Mouse (Mus musculus) heart, embryonic 11.5 days (tissue): ENCODE measurements around the gene Wnt6. TPM values are rescaled to one million over a fixed set of nuclear protein-coding genes. Genes with fewer than 3 reads are reported as not detected.
"Not testable (repeated sequence)": the region's sequence is repeated elsewhere in the genome, so short reads cannot be mapped to it uniquely, and the experiment has no call there.

Source experiments
- ATAC-seq: fragments of 200-750 bp; cut with Nextera tagmentation; replicated peaks from 2 replicates; pipeline ENCODE4 v1.8.0; 2017; ENCODE audit warnings: moderate library complexity; ENCODE audit not compliant: insufficient number of reproducible peaks, low FRiP score, low TSS enrichment
- H3K27ac ChIP-seq: fragments of 300-500 bp; sonication (generic); 2 replicates; pipeline ENCODE4 v1.5.1; 2014; ENCODE audit warnings: mild to moderate bottlenecking, low read depth, low read length
- H3K27me3 ChIP-seq: fragments of 300-500 bp; sonication (generic); 2 replicates; pipeline ENCODE4 v1.6.1; 2014; ENCODE audit warnings: mild to moderate bottlenecking, low read length, mixed read lengths; ENCODE audit not compliant: control insufficient read depth, insufficient read depth
- H3K36me3 ChIP-seq: fragments of 300-500 bp; sonication (generic); 2 replicates; pipeline ENCODE4 v1.6.1; 2014; ENCODE audit warnings: mild to moderate bottlenecking, low read length, moderate library complexity, mixed read lengths; ENCODE audit not compliant: control insufficient read depth, insufficient read depth
- H3K4me1 ChIP-seq: fragments of 300-500 bp; sonication (generic); 2 replicates; pipeline ENCODE4 v1.6.1; 2014; ENCODE audit warnings: low read length; ENCODE audit not compliant: control insufficient read depth, insufficient read depth
- H3K4me2 ChIP-seq: fragments of 300-500 bp; sonication (generic); 2 replicates; pipeline ENCODE4 v1.6.1; 2014; ENCODE audit warnings: mild to moderate bottlenecking, moderate library complexity
- H3K4me3 ChIP-seq: fragments of 300-500 bp; sonication (generic); 2 replicates; pipeline ENCODE4 v1.5.1; 2014; ENCODE audit warnings: low read depth, low read length
- H3K9ac ChIP-seq: fragments of 300-500 bp; sonication (generic); 2 replicates; pipeline ENCODE4 v1.6.1; 2014; ENCODE audit warnings: mild to moderate bottlenecking, low read depth, low read length, moderate library complexity
- H3K9me3 ChIP-seq: fragments of 300-500 bp; sonication (generic); replicated peaks from 2 replicates; pipeline ENCODE4 v1.6.1; 2016; ENCODE audit warnings: low read length; ENCODE audit not compliant: control insufficient read depth
- WGBS: fragments of 180-500 bp; shearing (Covaris S2); extraction: QIAGEN DNeasy Blood & Tissue Kit; methylation state at CpG from one replicate; pipeline ENCODE4 v1.1.7; 2014; ENCODE audit not compliant: insufficient replicate concordance; 5-methylcytosine and 5-hydroxymethylcytosine counted together
- polyA plus RNA-seq: library from polyadenylated mRNA; unstranded; fragments of >200 nt; fragmentation: Nextera tagmentation; extraction: Ambion mirVana; gene quantifications from 2 replicates; pipeline ENCODE4 v1.2.1, GENCODE M21; 2014

Wnt6 gene
- polyA plus RNA-seq, 1 experiment from 2014 or later, result 0.46 TPM

GRCm38 (mm10) chr1:74817219-74817618 lies 45.5 kb downstream of the Wnt6 start:
- peak overlapping the region; percentile 92 for H3K9ac ChIP-seq
- peak overlapping the region; percentile 77 for H3K4me3 ChIP-seq
- H3K27ac ChIP-seq, result peak overlapping the region; percentile 84
- 0 out of 2 replicates have a peak, but pooled peaks cover 5% of the 10 kb centered on the region for H3K27me3 ChIP-seq
- no peaks in the 10 kb centered on the region for H3K4me1 ChIP-seq
- no peak; the same call in 1 of the 2 replicates for ATAC-seq
- WGBS, result 17% methylated on average over 14 of the region's 14 CpGs
- H3K36me3 ChIP-seq, result no peaks in the 10 kb centered on the region
- peak overlapping the region; percentile 61 for H3K4me2 ChIP-seq
- no peaks in the 10 kb centered on the region for H3K9me3 ChIP-seq

- no peaks in the 10 kb centered on the region for H3K36me3 ChIP-seq
- no peak for ATAC-seq
- no peak overlapping the region for H3K9ac ChIP-seq
- H3K4me2 ChIP-seq, result no peak overlapping the region
- no peaks in the 10 kb centered on the region for H3K4me1 ChIP-seq
- no peak overlapping the region for H3K4me3 ChIP-seq
- H3K9me3 ChIP-seq, result no peaks in the 10 kb centered on the region
- H3K27ac ChIP-seq, result no peak overlapping the region
- H3K27me3 ChIP-seq, result 0 out of 2 replicates have a peak, but pooled peaks cover 1% of the 10 kb centered on the region
- WGBS, result 89% methylated on average over 1 of the region's 1 CpGs
These were observed 46.8 kb downstream of the Wnt6 start for GRCm38 (mm10) chr1:74818509-74818908.

- H3K9ac ChIP-seq, H3K27ac ChIP-seq, H3K4me1 ChIP-seq, H3K4me2 ChIP-seq, ATAC-seq, H3K9me3 ChIP-seq, H3K36me3 ChIP-seq, H3K27me3 ChIP-seq, H3K4me3 ChIP-seq: not testable (repeated sequence)
- WGBS, result 90% methylated on average over 4 of the region's 4 CpGs
These were observed 51.9 kb downstream of the Wnt6 start for GRCm38 (mm10) chr1:74823598-74823997.

GRCm38 (mm10) chr1:74824518-74825302 lies 53.0 kb downstream of the Wnt6 start:
- Histone ChIP-seq H3K9ac (no peak overlapping the region), H3K27me3 (no peaks in the 10 kb centered on the region), H3K36me3 (no peaks in the 10 kb centered on the region), H3K9me3 (no peaks in the 10 kb centered on the region), H3K27ac (no peak overlapping the region), H3K4me3 (no peak overlapping the region), H3K4me1 (no peaks in the 10 kb centered on the region), H3K4me2 (no peak overlapping the region)
- no peak for ATAC-seq
- 29% methylated on average over 14 of the region's 14 CpGs for WGBS

- Histone ChIP-seq H3K4me3 (no peak overlapping the region), H3K36me3 (no peaks in the 10 kb centered on the region), H3K9me3 (no peaks in the 10 kb centered on the region), H3K27me3 (peaks cover 3% of the 10 kb centered on the region; the same call in 1 of the 2 replicates), H3K27ac (no peak overlapping the region), H3K4me1 (no peaks in the 10 kb centered on the region), H3K4me2 (no peak overlapping the region), H3K9ac (no peak overlapping the region)
- WGBS, result 70% methylated on average over 9 of the region's 9 CpGs
- no peak for ATAC-seq
These were observed 58.4 kb downstream of the Wnt6 start for GRCm38 (mm10) chr1:74830061-74830460.

GRCm38 (mm10) chr1:74833255-74833654 lies 61.6 kb downstream of the Wnt6 start:
- Histone ChIP-seq H3K4me1 (no peaks in the 10 kb centered on the region), H3K4me3 (no peak overlapping the region), H3K9ac (no peak overlapping the region), H3K4me2 (no peak overlapping the region), H3K36me3 (no peaks in the 10 kb centered on the region), H3K27me3 (peaks cover 3% of the 10 kb centered on the region; the same call in 1 of the 2 replicates), H3K9me3 (no peaks in the 10 kb centered on the region), H3K27ac (no peak overlapping the region)
- 62% methylated on average over 3 of the region's 3 CpGs for WGBS
- no peak for ATAC-seq

Other genes starting within 250 kb of the Wnt6 start
- gene Plcd4, start 229.0 kb upstream of the Wnt6 start, polyA plus RNA-seq, result 0.17 and 0.46 TPM in 2 replicates
- gene Usp37, start 227.6 kb upstream of the Wnt6 start, polyA plus RNA-seq, result 24.1 and 27.5 TPM in 2 replicates
- gene Zfp142, start 183.6 kb upstream of the Wnt6 start, polyA plus RNA-seq, result 5.7 and 6.6 TPM in 2 replicates
- 22.0 and 26.7 TPM in 2 replicates for gene Bcs1l, start 183.6 kb upstream of the Wnt6 start, polyA plus RNA-seq
- gene Rnf25, start 170.5 kb upstream of the Wnt6 start, polyA plus RNA-seq, result 6.0 and 6.1 TPM in 2 replicates
- gene Stk36, start 170.4 kb upstream of the Wnt6 start, polyA plus RNA-seq, result 4.3 and 4.6 TPM in 2 replicates
- gene Ttll4, start 110.1 kb upstream of the Wnt6 start, polyA plus RNA-seq, result 15.8 and 21.4 TPM in 2 replicates
- gene Cyp27a1, start 58.3 kb upstream of the Wnt6 start, polyA plus RNA-seq, result 14.3 and 15.2 TPM in 2 replicates
- 5.5 and 5.7 TPM in 2 replicates for gene Prkag3, start 22.7 kb upstream of the Wnt6 start, polyA plus RNA-seq
- gene Wnt10a, start 19.6 kb downstream of the Wnt6 start, polyA plus RNA-seq, result not detected in 2 replicates
- 0.30 and 0.48 TPM in 2 replicates for gene Cdk5r2, start 83.0 kb downstream of the Wnt6 start, polyA plus RNA-seq
- 1.4 and 4.1 TPM in 2 replicates for gene Fev, start 113.5 kb downstream of the Wnt6 start, polyA plus RNA-seq
- not detected in 2 replicates for gene Cryba2, start 121.3 kb downstream of the Wnt6 start, polyA plus RNA-seq
- not detected in 2 replicates for gene Cfap65, start 163.7 kb downstream of the Wnt6 start, polyA plus RNA-seq
- 0.16 and 0.17 TPM in 2 replicates for gene Ihh, start 179.8 kb downstream of the Wnt6 start, polyA plus RNA-seq